Mouse (Mus musculus) induced T-regulatory cell, adult 2 months (primary cell): Measurements from ENCODE around the gene Als2cl.

Experiments
- DNase-seq: peaks from one replicate; pipeline ENCODE4 v3.0.0-alpha.2; 2012; ENCODE audit warnings: low read depth

Als2cl gene

DNA sequence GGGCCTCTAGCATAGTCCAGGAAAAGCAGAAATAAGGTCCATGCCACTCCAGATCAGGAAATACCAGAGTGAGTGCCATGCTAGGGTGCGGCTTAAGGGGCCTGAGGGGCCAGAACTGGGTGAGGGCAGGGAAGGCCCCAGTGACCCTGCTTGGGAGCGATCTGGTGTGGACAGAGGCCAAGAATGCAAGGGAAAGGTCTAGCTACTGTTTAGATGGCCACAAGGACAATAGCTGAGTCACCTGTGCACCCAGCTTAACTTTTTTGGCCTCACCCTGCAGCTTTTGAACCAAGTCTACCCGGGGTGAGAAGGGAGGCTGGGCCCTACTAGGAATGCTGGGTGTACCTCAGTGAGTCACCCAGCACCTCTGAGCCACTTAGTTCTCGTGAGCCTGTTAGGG lies 1.1 kb downstream of the Als2cl start:
- DNase-seq, result no peak

DNA sequence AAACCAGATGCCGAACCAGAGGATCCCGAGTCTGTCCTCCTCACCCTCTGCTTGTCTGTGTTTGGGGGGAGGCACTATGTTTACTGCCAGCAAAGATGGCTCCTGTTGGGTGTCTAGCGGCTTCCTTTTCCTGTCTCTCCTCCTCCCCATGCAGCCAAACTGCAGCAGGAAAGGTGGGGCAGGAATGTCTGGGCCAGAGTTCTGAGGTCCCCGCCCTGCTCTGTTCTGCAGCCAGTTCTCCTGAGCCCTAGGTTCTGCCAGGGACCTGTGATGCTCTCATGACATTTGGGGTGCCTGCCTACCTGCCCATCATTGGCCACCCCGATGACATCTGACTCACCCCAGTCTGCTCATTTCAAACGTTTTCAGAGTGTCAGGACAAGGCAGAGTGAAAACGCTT lies 2.3 kb downstream of the Als2cl start:
- DNase-seq, result no peak

DNA sequence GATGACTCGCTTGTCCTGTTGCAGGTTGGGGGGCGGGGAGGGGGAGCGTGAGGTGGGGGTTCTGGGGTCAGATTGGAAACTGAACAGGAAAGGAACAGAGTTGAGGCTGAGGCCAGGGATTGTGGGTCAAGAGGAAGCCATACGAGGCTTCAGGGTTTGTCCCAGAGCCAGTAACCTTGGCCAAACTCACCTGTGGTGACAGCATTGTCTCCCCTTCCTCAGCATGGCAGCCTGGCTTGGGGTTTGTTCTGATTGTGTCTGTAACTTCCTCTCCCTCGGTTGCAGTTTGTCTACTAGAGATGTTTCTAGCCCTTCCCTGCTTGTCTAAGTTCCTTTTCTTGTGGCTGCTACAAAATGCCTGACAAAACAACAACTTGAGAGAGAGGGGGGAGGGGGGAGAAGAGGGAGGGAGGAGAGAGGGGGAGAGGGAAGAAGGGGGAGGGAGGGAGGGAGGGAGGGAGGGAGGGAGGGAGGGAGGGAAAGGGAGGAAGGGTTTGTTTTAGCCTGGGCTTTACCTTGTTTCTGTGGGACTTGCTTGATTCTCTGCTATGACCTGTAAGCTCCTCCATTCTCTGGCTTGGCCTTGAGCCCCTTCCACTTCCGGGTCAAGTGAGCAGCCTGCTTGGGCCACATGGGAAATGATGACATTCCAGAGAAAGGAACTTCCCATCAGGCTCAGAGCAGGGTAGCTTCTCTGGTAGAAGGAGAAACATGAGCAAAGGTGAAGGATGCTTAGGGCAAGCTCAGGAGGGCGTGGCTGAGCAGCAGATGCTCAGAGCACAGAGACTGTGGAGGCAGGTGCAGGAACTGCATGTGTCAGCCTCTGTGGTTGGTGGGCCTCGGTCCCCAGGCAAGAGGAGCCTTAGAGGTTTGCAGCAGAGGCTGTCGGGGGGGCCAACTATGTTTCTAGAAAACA lies 8.0 kb downstream of the Als2cl start:
- DNase-seq, result no peak

DNA sequence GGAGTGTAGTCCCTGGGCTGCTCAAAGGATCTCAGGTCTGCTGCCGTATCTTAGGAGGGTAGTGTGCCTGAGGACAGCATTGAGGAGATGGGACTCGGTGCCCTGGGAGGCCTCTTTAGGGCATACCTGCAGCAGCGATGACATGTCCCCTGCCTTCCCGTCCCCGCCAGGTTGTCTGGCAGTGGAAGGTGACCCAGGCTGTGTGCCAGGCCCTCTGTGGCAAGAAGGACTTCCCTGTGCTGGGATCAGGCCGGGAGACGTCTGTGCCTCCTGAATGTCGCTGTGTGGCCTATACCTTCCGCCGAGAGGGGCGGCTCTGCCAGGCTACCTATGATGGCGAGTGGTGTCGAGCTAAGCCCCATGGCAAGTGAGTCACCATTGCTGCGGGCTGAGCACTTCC lies 9.3 kb downstream of the Als2cl start:
- no peak for DNase-seq

DNA sequence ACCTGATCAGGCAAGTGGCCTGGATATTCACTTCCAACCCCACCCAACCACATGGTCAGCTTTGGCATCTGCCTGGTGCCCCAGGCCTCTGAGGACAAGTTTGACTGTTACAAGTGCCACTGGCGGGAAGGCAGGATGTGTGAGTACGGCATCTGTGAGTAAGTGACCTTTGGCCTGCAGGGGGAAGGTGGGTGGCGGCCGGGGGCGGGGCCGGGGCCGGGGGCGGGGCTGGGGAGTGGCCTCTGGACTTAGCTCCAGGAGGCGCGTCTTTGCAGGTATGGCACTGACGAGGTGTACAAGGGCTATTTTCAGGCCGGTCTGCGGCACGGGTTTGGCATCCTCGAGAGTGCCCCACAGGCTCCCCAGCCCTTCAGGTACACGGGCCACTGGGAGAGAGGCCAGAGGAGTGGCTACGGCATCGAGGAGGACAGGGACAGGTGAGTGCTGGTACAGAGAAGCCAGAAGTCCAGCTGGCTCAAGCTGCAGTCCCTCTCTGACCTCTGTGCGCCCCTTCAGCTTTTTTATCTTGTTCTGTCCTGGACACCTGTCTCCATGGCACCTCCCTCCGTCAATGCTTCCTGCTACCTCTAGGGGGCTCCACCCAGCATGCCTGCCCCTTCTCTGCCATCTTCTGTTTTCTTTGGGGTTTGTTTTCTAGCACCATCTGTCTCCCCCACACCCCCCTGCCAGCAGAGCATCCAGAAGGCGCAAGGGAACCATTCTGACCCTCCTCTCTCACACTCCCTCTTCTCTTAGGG lies 10.5 kb downstream of the Als2cl start:
- no peak for DNase-seq

DNA sequence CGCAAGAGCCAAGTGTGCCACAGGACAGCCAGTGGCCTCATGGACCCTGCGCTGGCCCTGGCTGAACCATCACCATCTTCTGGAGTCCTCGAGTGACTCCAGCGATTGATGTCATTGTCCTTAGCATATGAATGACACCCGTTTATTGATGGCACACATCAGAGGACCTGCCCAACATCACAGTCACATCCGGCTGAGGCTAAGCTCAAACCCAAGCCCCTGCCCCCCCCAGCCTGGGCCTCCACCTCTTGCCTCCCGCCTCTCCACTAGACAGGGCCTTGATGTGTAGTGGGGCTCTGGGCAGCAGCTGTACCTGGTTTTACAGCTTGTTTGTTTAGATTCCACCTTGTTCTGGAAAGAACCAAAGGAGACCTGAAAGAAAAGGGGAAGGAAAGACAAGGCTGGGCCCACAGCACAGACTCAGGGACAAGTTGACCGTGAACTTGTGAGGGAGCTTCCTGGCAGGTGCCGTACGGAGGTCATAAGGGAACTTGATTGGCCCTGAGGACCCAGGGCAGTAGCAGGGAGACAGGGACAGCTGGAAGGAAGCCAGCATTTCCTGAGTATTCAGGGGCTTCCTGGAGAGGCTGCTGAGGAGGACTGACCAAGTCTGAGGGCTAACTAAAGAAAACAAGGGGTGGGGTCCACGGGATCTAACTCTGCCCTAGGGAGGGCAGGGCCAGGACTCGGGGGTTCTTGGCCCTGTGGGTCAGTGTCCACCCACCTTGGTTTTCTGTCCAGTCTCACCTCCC lies 11.6 kb downstream of the Als2cl start:
- DNase-seq, result no peak

DNA sequence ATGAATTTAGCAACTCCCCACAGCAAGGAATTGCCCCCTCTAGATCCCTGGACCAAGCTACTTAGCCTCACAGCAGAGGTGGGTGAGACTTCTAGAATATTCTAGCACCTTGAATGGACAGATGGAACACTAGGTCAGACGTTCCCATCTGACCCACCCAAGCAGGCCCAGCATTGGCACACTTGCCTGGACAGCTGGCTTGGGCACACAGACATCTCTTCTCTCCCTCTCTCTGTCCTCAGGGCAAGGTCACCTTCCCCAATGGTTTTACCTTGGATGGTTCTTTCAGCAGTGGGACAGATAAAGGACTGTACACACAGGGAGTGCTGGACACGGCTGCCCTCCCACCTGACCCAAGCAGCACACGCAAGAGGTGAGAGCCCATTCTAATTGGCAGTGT lies 12.9 kb downstream of the Als2cl start:
- no peak for DNase-seq

DNA sequence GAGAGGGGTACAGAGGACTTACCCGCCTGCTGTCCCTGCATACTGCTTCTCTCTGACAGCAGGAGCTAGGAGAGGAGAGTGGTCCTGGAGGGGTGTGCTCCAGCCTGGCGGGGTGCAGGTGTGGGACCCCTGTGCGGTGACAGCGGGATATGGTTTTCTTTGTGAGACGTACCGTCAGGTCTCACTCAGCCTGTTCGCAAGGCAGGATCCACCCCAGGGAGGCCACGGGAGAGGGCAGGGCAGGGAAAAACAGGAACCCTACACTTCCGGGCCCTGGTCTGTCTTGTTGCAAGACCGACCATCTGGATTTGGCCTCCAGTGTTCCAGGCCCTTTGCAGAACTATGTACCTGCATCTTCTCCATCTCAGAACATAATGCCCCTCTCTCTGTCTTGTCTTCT lies 13.8 kb downstream of the Als2cl start:
- DNase-seq, result no peak

DNA sequence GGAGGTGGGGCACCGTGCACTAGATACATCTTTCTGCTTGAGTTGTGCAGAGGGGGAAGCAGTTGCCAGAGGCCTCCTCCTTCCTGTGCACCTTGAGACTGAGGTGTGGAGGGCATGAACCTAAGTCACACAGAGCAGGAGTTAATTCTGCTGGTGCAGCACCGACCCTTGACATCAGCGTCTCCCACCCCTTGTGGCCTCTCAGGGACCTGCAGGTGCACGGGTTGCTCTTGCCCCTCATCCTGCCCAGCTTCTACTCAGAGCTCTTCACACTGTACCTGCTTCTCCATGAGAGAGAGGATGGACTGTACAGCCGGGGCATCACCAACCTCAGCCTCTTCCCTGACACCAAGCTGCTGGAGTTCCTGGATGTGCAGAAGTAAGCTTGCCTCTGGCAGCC lies 15.8 kb downstream of the Als2cl start:
- no peak for DNase-seq

DNA sequence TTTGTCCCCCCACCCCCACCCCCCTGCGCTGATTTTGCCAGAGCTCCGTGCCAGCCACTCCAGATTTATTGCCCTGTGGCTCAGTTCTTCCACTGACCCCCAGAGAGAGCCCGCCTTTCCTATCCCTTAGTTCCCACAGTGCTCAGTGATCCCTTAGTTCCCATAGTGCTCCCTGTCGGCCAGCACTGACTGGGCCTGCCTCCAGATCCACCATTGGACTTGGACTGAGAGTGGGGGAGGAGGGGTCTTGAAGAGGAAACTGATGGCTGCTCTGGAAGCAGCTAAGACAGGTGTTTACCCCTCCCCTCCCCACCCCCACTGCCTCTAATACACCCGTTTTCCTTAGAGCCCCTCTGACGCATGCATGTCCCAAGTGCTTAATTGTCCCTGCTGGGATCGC lies 16.3 kb downstream of the Als2cl start:
- DNase-seq, result no peak

DNA sequence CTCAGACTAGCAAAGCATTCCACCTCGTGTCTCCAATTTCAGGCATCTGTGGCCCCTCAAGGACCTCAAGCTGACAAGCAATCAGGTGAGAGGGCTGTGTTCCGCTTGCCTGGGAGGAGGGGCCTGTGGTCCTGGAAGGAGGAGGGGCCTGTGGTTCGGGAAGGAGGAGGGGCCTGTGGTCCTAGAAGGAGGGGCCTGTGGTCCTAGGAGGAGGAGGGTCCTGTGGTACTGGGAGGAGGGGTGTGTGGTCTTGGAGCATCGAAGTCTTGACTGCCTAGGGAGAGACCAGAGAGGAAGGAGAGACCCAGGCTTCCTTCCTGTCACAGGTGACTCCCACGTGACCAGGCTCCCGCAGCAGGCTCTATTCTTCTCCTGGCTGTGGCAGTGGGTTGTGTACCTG lies 16.9 kb downstream of the Als2cl start:
- DNase-seq, result peak; percentile 72

DNA sequence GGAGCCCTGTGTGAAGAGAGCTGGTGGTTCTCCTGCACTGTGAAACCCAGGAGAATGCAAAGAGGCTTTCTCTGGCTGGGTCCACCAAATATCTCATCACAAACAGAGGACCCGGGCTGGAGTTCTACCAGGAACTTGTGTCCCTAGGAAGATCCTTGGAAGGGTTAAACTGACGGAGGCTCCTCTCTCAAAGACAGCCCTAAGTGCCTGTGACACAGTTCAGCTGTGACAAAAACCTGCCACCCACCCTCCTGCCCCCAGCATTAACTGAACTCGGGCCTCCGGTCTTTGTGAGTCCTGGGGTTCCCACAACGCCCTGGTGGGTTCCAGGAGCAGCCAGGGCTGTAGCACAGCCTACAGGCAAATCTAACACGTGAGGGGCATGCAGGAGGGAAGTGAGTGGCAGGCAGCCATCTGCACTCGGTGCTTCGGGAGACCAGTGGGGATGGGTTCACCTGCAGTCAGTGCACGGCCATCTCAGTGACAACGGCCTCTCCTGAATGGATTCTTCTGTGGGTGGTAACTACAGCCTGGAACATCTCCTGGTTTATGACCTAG lies 19.9 kb downstream of the Als2cl start:
- DNase-seq, result no peak

DNA sequence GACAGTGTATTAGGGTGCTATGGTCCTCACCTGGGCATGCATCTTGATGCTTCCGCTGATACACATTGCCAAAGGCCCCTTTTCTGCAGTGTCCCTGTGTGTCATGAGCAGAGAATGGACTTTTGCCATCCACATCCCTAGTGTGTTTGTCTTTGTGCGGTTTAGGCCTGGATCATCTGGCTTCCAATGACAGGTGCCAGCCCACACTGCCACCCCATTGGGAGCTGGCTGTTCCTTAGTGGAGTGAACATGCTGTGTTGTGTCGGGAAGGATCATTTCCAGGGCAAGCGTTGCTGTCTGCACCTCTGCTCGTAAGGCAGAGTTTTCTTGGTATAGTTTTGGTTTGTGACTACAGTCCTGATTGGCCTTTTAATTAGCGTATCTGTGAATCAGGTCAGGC lies 21.5 kb downstream of the Als2cl start:
- DNase-seq, result no peak

DNA sequence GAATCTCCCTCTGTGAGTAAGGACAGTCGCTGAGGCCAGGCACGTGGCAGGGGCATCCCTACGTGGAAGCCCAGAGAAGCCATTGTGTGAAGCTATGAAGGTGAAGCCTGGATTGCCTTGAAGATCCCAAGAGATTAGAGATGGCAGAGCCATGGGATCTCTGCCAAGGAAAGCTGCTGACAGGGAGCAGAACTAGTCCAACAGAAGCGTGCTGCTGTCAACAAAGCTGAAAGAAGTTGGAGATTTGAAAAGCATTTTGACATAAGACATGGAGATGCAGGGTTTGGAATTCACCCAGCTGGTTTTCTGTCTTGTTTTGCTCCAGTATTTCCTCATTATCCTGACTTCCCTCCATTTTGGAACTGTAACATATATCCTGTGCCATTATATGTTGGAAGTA lies 22.6 kb downstream of the Als2cl start:
- no peak for DNase-seq

DNA sequence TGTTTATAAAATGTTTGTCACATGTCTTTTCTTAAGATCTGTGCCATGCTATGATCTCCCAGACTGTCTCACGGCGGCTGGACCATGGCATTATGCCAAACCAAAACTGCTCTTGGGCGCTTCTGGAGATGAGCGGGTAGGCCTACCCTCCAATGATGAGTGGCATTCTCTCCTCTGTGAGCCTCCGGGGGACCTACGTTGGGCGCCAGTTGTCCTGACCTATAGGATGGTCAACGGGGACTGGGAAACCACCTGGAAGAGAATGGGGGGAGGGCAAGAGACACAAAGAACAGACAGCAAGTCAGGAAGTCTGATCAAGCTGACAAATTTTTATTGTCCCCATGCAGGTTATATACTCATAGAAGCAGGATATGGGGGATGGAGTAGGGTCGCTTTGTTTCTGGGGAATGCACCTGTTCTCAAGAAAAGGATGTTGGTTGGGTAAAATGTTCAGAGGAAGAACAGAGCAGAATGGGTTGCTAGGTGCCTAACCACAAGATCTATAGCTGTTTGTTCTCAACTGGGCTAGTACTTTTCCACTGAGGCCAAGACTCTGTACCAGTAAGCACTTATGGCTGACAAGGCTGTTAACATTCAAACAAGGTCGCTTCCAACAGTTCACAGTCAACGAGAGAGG lies 27.6 kb downstream of the Als2cl start:
- DNase-seq, result peak; percentile 88

DNA sequence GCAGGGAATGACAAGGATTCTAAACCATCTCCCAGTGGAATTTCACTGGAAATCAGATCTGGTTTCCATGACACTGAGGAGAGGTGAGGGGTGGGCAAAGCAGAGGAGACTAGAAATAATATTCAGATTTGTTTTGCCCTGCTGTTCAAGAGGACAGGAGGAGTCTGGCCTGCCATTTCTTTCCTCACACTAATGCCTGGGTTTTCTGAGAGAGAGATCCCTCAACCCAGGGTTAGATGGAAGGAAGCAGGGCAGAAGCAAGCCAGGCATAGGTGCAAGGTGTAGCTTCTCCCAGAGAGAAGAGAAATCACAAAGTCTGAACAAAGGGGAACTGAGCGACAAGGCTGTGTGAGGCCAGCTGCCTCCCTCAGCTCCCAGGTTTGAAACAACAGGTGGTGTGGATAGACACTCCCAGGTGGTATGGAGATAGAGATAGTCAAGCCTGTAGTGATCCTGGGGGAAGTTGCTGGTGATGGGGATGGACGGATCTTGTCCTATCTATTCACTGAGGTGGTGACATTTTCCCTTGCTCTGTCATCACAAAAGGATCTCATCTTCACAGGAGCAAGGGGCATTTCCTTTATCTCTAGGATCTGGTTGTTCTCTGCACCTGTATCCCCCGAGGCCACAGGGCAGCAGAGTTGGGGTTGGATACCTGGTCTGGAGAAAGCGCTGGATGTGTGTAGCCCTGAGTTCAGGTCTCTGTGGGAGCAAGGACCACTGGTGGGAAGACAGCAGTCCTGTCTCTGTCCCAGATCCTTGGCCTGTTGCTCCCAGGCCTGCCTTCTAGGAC lies 28.4 kb downstream of the Als2cl start:
- DNase-seq, result no peak

DNA sequence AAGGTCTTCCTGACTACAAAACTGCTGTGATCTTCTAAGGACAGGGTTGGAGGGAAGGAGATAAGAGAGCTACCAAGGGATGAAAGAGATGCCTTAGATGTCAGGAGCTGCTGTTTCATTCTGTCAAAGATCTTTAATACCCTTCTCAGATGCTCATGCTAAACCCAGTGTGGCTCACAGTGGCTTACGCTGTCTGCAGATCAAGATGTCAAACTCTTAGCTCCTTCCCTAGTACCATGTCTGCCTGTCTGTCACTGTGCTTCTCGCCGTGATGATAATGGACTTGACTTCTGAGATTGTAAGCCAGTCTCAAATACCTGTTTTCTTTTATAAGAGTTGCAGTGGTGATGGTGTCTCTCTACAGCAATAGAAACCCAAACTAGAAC lies 29.0 kb downstream of the Als2cl start:
- peak; percentile 43 for DNase-seq

DNA sequence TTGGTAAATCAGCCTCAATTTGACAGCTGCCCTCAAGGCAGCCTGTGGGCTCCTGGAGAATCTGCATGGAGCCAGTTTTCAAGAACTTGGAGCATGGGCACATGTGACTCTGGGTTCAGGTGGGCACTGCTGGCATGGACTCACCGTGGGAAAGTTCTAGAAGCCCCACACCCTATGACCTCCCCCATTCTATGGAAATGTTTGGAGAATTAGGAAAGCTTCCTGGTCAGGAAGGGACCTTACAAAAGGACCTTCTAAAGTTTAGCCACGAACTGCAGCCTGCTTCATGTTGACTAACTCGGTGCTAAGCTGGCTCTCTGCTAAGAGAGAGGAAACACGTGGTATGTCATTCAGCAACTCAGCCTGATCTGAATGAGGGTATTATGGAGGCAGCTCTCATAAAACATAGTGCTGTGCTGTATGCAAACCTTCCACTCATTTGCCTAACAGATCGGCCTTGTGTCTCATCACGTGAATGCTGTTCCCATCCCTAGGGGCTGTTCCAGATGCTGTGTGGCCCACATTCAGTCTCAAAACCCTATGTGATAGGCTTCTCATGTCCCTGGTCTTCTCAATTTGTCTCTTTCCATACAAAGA lies 29.8 kb downstream of the Als2cl start:
- DNase-seq, result peak; percentile 40

DNA sequence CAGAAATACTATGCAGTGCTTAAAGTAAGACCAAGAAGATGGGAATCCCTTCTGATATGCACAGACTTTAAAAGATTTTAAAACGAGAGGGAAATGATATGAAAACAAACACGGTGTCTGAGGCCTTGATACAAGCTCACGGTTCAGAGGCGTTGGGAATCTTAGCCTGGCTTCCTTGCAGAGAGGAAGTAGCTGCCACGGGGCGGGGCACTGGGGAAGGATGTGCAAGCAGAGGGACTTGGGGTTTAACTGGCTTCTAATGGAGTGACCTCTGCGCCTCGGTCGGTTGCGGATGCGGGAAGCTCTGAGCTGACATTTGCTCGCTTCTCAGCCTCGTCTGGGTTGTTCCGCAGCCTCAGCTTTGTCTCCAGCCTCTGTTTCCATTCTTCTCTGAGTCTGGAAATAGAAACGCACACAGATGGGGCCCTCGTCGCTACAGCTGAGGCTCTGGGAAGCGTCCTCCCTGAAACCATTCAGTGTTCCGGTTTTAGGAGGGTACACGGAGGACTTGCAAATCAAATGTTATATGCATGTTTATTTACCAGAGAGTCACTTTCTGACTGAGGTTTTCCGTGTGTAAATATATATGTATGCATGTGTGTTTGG lies 35.1 kb downstream of the Als2cl start:
- no peak for DNase-seq

DNA sequence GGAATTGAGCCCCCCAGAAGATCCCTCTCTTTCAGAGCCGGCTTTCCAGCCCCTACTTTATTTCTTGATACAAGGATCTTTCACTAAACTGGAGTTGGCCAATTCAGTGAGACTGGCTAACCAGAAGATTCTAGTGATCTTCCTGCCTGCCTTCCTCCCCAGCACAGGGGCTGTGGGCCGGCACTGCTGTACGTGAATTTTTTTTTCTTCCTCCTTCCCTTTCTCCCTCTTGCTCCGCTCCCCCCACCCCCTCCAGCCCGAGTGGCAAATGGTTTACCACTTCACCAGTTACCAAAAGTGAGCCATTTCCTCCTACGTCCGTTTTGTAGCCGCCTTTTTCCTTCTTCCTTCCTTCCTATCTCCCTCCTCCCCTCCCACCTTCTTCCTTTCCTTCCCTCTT lies 35.8 kb downstream of the Als2cl start:
- DNase-seq, result no peak
